Mouse (Mus musculus): ENCODE data around the gene Dab1. TPM values are rescaled to one million over a fixed set of nuclear protein-coding genes. Genes with fewer than 3 reads are reported as not detected.

Gene Dab1
- polyA plus RNA-seq, 1 experiment from 2014 or later: 0.39 TPM

DNA sequence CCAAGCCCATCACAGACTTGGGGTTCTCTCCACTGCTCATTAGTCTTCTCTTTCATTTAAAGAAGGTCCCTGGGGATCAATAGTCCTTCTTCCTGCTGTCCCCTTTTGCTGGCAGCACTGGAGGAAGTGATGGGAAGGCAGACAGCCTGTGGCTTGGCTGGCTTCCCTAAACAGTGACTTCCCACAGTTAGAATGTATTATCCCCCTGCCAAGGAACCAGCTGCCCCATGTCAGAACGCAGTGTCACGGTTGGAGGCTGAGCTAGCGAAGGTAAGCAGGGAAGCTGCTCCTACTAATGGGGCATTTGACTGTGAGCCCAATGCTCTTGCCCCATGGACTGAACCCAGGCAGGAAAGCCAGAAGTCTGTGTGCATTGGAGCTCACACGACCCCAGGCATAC is 162.2 kb downstream of the Dab1 start:
- ATAC-seq: peak; percentile 70
- Histone ChIP-seq H3K27me3 (replicated peaks; ENCODE audit: insufficient read depth, low read length) (no peaks in the 10 kb centered on the region), H3K9ac (replicated peaks; ENCODE audit: low read depth) (no peak overlapping the region), H3K4me1 (ENCODE audit: insufficient read depth, low read depth, low read length) (no peaks in the 10 kb centered on the region), H3K9me3 (ENCODE audit: low read length) (no peaks in the 10 kb centered on the region), H3K36me3 (ENCODE audit: insufficient read depth, low read length) (no peaks in the 10 kb centered on the region), H3K27ac (ENCODE audit: low read length) (no peak overlapping the region), H3K4me2 (replicated peaks; ENCODE audit: low read depth, low read length) (no peak overlapping the region), H3K4me3 (ENCODE audit: low read depth, low read length) (no peak overlapping the region)
- peak; percentile 69 for DNase-seq (ENCODE audit: low spot score)
- 46% methylated on average over 4 of the region's 4 CpGs for WGBS
- no peak for TF ChIP-seq CTCF (IDR thresholded peaks at IDR 0.05)
- TF ChIP-seq EP300 (IDR thresholded peaks at IDR 0.05): peak; percentile 39; the same call in 1 of the 2 replicates

DNA sequence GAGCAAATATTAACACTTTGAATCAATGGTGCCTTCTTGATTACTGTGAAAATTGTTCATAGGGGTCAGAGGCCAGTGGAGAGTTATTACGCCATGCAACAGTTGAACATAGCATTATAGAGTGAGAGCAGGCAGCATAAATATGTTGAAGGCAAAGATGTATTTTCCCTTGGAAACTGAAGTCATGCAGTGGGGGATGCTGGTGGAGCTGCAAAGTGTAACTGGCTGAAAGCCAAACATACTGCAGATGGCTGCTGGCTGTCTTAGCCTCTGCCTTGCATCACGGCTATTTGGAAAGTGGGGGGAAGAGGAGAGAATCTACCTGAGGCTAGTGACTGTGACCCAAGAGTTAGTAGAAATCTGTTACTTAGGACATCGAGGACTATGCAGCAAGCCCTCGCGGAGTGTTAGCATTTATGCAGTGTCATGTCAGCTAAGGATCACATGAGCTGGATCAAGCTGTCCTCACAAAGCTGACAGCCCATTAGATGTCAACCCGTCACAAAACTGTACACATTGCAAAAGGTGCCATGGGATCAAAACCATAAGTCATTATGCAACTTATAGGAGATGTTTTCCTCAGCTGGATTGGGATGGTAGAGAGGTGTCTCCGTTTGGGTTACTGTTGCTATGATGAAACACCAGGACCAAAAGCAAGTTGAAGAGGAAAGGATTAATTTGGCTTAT is 164.5 kb downstream of the Dab1 start:
- Histone ChIP-seq H3K27me3 (replicated peaks; ENCODE audit: insufficient read depth, low read length) (no peaks in the 10 kb centered on the region), H3K27ac (ENCODE audit: low read length) (no peak overlapping the region), H3K36me3 (ENCODE audit: insufficient read depth, low read length) (no peaks in the 10 kb centered on the region), H3K4me3 (ENCODE audit: low read depth, low read length) (no peak overlapping the region), H3K9me3 (ENCODE audit: low read length) (no peaks in the 10 kb centered on the region), H3K4me1 (ENCODE audit: insufficient read depth, low read depth, low read length) (no peaks in the 10 kb centered on the region), H3K9ac (replicated peaks; ENCODE audit: low read depth) (no peak overlapping the region), H3K4me2 (replicated peaks; ENCODE audit: low read depth, low read length) (no peak overlapping the region)
- 54% methylated on average over 7 of the region's 7 CpGs for WGBS
- peak; percentile 87 for ATAC-seq
- peak; percentile 72 for DNase-seq (ENCODE audit: low spot score)
- peak; percentile 78 for TF ChIP-seq EP300 (IDR thresholded peaks at IDR 0.05)
- no peak for TF ChIP-seq CTCF (IDR thresholded peaks at IDR 0.05)

DNA sequence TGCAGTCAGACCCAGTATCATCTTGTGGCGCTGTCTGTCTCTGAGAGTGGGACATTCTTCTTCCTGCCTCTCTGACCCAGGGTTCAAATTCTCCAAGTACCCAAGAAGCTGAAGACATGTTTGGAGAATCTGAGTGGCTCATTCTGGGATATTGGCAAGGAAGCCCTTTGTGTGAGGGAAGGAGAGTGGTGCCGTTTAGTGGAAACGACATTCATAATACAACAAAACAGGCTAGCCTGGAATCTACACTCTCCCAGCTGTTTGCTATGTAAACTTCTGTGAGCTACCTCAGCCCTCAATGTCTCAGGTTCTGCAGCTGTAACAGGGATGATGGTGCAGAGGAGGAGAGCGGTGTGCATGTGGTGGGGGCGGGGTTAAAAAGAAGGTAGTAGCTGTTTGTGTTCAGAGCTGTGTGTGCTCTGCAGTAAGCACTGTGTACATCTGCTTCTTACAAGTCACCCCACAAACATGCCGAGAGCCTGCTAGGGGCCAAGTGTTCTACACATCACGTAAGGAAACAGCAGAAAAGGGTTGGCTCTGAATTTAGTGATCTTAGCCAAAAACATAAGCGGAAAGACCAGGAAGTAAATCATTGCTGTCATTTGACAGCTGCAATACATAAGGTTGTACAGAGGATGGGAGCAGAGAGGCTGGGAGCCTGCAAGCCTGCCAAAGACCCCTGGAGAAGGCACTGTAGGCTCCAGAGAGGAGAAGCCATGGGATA is 174.6 kb downstream of the Dab1 start:
- Histone ChIP-seq H3K4me3 (ENCODE audit: low read depth, low read length) (no peak overlapping the region), H3K9me3 (ENCODE audit: low read length) (no peaks in the 10 kb centered on the region), H3K27me3 (replicated peaks; ENCODE audit: insufficient read depth, low read length) (no peaks in the 10 kb centered on the region), H3K27ac (ENCODE audit: low read length) (no peak overlapping the region), H3K4me1 (ENCODE audit: insufficient read depth, low read depth, low read length) (no peaks in the 10 kb centered on the region), H3K9ac (replicated peaks; ENCODE audit: low read depth) (no peak overlapping the region), H3K36me3 (ENCODE audit: insufficient read depth, low read length) (no peaks in the 10 kb centered on the region), H3K4me2 (replicated peaks; ENCODE audit: low read depth, low read length) (no peak overlapping the region)
- peak; percentile 70 for DNase-seq (ENCODE audit: low spot score)
- TF ChIP-seq CTCF (IDR thresholded peaks at IDR 0.05) (peak; percentile 46), EP300 (IDR thresholded peaks at IDR 0.05) (0 out of 2 replicates have a peak, but pooled peaks have one; percentile 11)
- ATAC-seq: peak; percentile 62
- 44% methylated on average over 8 of the region's 8 CpGs for WGBS

DNA sequence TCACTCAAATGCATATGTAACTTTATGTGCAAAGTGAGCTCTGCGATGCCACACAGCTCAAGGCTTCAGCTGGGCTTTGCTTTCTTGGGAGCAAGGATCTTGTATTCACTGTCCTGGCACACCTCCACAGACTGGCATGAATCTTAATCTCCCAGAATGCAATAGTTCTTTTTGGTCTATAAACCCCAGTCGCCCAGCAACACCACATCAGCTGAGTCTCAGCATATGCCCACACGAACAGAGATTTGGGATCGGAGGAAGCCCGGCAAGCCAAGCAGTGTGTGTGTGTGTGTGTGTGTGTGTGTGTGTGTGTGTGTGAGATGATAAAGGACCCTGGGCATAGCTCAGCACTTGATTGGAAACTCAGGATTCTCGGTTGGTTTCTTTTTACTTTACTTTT is 177.3 kb downstream of the Dab1 start:
- no peak overlapping the region for H3K27ac ChIP-seq (ENCODE audit: low read length)
- 77% methylated on average over 6 of the region's 6 CpGs for WGBS

DNA sequence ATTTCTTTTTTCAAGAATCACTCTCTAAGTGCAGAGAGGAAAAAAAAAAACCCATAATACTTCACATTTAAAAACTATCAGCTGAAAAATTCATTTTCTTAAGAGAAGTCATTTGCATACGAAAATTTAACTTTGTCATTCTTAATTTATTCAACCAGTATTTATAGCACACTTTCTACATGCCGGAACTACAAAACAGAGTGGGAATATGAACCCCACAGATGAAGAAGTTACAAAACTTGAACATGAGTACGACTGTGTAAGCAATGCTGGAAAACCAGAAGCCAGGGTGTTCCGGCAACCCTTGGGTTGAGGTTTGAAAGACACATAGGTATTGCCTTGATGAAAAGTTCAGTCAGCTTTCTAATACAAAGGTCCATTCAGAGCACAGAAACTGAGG is 183.3 kb downstream of the Dab1 start:
- no peaks in the 10 kb centered on the region for H3K9me3 ChIP-seq (ENCODE audit: low read length)
- no peak for ATAC-seq
- WGBS: 77% methylated on average over 4 of the region's 4 CpGs
- H3K36me3 ChIP-seq (ENCODE audit: insufficient read depth, low read length): no peaks in the 10 kb centered on the region
- H3K4me3 ChIP-seq (ENCODE audit: low read depth, low read length): no peak overlapping the region
- no peak overlapping the region for H3K27ac ChIP-seq (ENCODE audit: low read length)
- H3K9ac ChIP-seq (replicated peaks; ENCODE audit: low read depth): no peak overlapping the region
- no peaks in the 10 kb centered on the region for H3K27me3 ChIP-seq (replicated peaks; ENCODE audit: insufficient read depth, low read length)
- no peak for DNase-seq (ENCODE audit: low spot score)
- H3K4me1 ChIP-seq (ENCODE audit: insufficient read depth, low read depth, low read length): no peaks in the 10 kb centered on the region
- TF ChIP-seq EP300 (IDR thresholded peaks at IDR 0.05) (no peak), CTCF (IDR thresholded peaks at IDR 0.05) (no peak)
- H3K4me2 ChIP-seq (replicated peaks; ENCODE audit: low read depth, low read length): no peak overlapping the region

More for the DNA sequence above, 177.3 kb downstream of the Dab1 start:
- ATAC-seq (no peak), DNase-seq (ENCODE audit: low spot score) (no peak)
- TF ChIP-seq CTCF (IDR thresholded peaks at IDR 0.05) (no peak), EP300 (IDR thresholded peaks at IDR 0.05) (no peak)
- H3K36me3 ChIP-seq (ENCODE audit: insufficient read depth, low read length): no peaks in the 10 kb centered on the region
- no peak overlapping the region for H3K4me2 ChIP-seq (replicated peaks; ENCODE audit: low read depth, low read length)
- no peaks in the 10 kb centered on the region for H3K9me3 ChIP-seq (ENCODE audit: low read length)
- H3K27me3 ChIP-seq (replicated peaks; ENCODE audit: insufficient read depth, low read length): no peaks in the 10 kb centered on the region
- H3K4me3 ChIP-seq (ENCODE audit: low read depth, low read length): no peak overlapping the region
- H3K9ac ChIP-seq (replicated peaks; ENCODE audit: low read depth): no peak overlapping the region
- no peaks in the 10 kb centered on the region for H3K4me1 ChIP-seq (ENCODE audit: insufficient read depth, low read depth, low read length)

DNA sequence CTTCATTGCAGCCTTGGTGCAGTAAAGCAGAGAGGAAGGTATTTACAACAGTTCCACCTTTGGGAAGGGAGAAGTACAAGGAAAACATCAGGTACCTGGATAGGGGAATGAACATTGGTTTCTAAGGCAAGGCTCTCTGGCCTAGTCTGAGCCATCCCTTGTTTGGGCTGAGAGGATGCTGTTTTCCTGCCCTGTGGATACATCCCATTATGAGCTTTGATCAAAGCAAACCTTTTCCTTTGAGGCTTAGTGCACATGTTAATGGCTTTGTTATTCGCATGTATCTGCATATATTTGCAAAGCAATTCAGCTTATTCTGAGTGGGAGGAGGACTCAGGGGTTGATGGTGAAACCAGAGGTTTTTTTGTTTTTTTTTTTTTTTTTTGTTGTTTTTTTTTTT is 185.3 kb downstream of the Dab1 start:
- Histone ChIP-seq H3K4me2 (replicated peaks; ENCODE audit: low read depth, low read length) (no peak overlapping the region), H3K27ac (ENCODE audit: low read length) (no peak overlapping the region), H3K27me3 (replicated peaks; ENCODE audit: insufficient read depth, low read length) (no peaks in the 10 kb centered on the region), H3K9me3 (ENCODE audit: low read length) (no peaks in the 10 kb centered on the region), H3K9ac (replicated peaks; ENCODE audit: low read depth) (no peak overlapping the region), H3K4me1 (ENCODE audit: insufficient read depth, low read depth, low read length) (no peaks in the 10 kb centered on the region), H3K4me3 (ENCODE audit: low read depth, low read length) (no peak overlapping the region), H3K36me3 (ENCODE audit: insufficient read depth, low read length) (no peaks in the 10 kb centered on the region)
- DNase-seq (ENCODE audit: low spot score) (no peak), ATAC-seq (no peak)
- WGBS: 62% methylated on average over 1 of the region's 1 CpGs
- no peak for TF ChIP-seq EP300 (IDR thresholded peaks at IDR 0.05)
